Mouse (Mus musculus) olfactory bulb, adult 2 months (tissue): ENCODE measurements at regions not wholly inside any gene's neighbourhood (a gene's known extent, or its start where the extent isn't known, plus 50 kb on each side); places are given as distances from the start of the nearest gene placed in this dataset.

Experiments used
- H3K27ac ChIP-seq: fragments of 200-500 bp; 2 replicates; pipeline ENCODE4 v1.5.1; 2012; ENCODE audit warnings: low read depth, low read length; ENCODE audit not compliant: insufficient read depth
- H3K4me1 ChIP-seq: fragments of 200-500 bp; 2 replicates; pipeline ENCODE4 v1.6.1; 2012; ENCODE audit warnings: low read length; ENCODE audit not compliant: control insufficient read depth, insufficient read depth
- H3K4me3 ChIP-seq: fragments of 200-500 bp; 2 replicates; pipeline ENCODE4 v1.5.1; 2012; ENCODE audit warnings: mild to moderate bottlenecking, low read depth, low read length, moderate library complexity; ENCODE audit not compliant: insufficient read depth
- CTCF ChIP-seq: fragments of 200-500 bp; IDR thresholded peaks from 2 replicates; pipeline ENCODE4 v1.5.1; 2012; ENCODE audit warnings: low read depth, mild to moderate bottlenecking, low read length, moderate library complexity; ENCODE audit not compliant: insufficient read depth
- POLR2A ChIP-seq: fragments of 200-500 bp; IDR thresholded peaks from 2 replicates; pipeline ENCODE4 v1.6.1; 2012; ENCODE audit warnings: mild to moderate bottlenecking, low read depth, low read length, moderate library complexity; ENCODE audit not compliant: insufficient read depth
- WGBS: fragments of 180-500 bp; shearing (Covaris S2); methylation state at CpG from one replicate; pipeline ENCODE4 v1.1.7; 2018; 5-methylcytosine and 5-hydroxymethylcytosine counted together

DNA sequence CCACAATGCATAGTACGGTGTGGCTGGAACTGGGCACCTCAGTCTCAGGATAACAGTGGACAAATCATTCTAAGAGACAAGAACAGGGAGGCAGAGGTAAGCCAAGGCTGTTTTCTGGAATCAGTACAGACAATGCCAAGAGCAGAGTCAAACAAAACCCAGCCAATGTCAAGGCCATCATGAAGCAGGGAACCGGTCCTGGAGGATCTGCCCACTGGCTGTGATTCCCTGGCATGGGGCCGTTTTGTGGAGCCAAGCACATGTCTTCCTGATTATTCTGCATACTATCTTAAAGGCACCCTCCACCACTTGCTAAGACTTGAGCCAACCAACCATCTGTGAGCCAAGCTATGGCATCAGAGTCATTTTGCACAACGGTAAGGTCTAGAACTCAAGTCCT is 222.6 kb downstream of the Sec61b start:
- Histone ChIP-seq H3K4me1 (peaks cover 2% of the 10 kb centered on the region; the same call in 1 of the 2 replicates), H3K4me3 (no peak overlapping the region), H3K27ac (no peak overlapping the region)
- TF ChIP-seq CTCF, result no peak
- no peak for TF ChIP-seq POLR2A
- WGBS, result 63% methylated on average over 4 of the region's 4 CpGs

DNA sequence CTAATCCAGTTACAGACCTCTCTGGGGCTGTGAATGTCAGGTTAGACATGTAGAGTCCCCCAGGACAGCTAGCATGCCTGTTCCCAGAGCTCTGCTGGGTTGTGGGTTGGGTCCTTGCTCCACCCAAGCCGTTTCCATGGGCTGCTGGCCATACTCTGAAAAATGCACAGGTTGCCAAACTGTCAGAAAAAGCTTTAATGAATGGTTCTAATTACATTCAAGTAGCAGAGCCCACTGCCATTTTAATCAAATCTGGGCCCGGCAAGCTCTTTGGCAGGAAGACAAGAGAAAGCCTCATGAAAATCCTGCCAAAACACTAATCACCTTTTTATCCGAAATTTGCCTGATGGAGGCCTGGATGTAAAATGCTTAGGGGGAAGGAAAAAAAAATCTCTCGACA is 224.1 kb downstream of the Sec61b start:
- Histone ChIP-seq H3K4me1 (peaks cover 2% of the 10 kb centered on the region; the same call in 1 of the 2 replicates), H3K4me3 (no peak overlapping the region), H3K27ac (no peak overlapping the region)
- 26% methylated on average over 4 of the region's 4 CpGs for WGBS
- TF ChIP-seq POLR2A (no peak), CTCF (no peak)

DNA sequence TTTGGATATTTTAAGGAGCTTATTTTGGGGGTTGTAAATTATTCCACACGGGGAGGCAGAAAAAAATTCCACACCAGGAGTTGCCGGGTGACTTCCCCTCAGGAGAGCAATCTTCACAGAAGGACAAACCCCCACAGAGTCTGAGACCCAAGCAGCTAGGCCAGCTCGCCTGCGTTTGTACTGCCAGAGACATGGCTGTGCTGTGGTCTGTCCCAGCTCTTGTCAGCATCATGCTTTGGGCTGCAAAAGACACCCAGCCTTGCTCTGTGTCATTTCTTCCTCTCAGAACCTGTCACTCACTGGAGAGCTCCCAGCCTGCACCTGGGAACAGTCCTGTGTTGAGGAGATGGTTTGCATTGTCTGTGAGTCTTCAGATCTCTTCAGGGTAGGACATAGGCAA is 224.5 kb downstream of the Sec61b start:
- H3K4me1 ChIP-seq, result peaks cover 2% of the 10 kb centered on the region; the same call in 1 of the 2 replicates

DNA sequence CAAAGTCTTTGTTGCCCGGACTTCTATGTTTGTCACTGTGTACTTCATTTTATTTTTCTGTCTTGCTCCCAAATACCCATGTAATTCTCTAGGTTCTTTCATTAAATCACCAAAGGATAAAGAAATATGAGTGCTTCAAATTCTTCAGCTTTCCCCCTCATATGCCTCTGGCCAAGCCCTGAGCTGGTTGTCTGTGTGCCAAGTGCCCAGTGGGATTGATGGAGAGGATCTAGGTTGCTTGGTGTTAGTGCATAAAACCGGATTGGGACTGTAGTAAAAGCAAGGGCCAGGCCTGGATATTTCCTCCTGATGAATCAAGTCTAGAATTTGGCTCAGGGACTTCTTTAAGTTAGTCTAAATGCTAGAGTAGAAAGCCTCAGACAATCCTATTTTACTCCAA is 229.0 kb downstream of the Sec61b start:
- WGBS, result 84% methylated on average over 2 of the region's 2 CpGs
- no peak overlapping the region for H3K4me3 ChIP-seq
- TF ChIP-seq POLR2A (no peak), CTCF (no peak)
- no peak overlapping the region for H3K27ac ChIP-seq
- H3K4me1 ChIP-seq, result peaks cover 2% of the 10 kb centered on the region; the same call in 1 of the 2 replicates

More for the DNA sequence above, 224.5 kb downstream of the Sec61b start:
- Histone ChIP-seq H3K4me3 (no peak overlapping the region), H3K27ac (no peak overlapping the region)
- WGBS, result 34% methylated on average over 4 of the region's 4 CpGs
- TF ChIP-seq POLR2A, result no peak
- TF ChIP-seq CTCF, result no peak

DNA sequence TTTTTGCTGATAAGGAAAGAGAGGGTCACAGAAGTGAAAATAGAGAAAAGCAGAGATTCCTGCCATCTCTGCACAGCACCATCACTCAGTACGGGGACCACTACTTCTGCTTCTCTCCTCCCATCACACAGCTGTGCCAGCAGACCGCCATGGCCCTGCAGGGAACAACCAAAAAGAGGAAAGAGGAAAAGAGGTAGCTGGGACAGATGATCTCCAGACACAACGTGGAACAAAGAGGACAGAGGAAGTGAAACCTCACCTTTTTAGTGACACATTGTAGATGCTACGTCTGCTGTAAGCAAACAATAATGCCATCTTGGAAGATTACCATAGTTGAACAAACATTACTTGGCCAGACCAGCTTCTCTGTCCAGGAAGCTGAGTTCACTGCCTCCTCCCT is 230.1 kb downstream of the Sec61b start:
- H3K4me1 ChIP-seq, result no peaks in the 10 kb centered on the region
- TF ChIP-seq POLR2A (no peak), CTCF (no peak)
- no peak overlapping the region for H3K27ac ChIP-seq
- no peak overlapping the region for H3K4me3 ChIP-seq
- 87% methylated on average over 4 of the region's 4 CpGs for WGBS

DNA sequence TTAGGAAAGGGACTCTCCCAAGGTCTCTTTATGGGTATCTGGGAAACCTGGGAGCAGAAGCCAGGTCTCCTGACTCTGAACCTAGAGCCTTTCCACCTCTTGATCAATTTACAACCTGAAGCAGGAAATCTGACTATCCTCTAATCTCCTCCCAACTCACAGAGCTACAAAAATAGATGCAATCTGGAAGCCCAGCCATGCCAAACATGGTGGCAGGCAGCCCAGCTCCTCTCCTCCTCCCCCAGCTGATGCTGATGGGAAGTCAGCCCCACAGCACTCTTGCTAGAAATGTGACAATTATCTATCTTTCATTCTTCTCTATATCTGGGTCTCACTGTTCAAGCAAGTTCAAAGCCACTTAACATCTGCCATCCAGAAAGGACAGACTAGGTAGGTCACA is 233.5 kb downstream of the Sec61b start:
- H3K4me3 ChIP-seq, result no peak overlapping the region
- no peaks in the 10 kb centered on the region for H3K4me1 ChIP-seq
- no peak overlapping the region for H3K27ac ChIP-seq
- TF ChIP-seq POLR2A (no peak), CTCF (no peak)

DNA sequence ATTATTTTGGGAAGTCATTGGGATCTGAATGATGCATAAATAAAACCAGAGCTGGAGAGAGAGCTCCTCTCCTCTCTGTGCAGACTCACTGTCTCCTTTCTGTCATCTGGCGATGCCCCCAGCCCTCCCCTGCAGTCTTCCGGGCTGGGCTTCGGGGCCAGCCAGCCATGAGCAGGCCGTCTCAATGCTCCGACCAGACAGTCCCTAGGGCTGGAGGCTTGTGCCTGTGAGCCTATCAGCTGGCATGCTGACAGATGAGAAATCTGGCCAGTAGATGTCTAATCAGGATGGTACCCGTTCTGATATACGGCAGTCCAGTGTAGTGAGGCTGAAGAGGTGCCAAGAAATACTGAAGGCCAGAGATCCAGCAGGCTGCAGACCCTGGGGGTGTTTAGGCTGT is 238.9 kb downstream of the Sec61b start:
- Histone ChIP-seq H3K27ac (no peak overlapping the region), H3K4me1 (no peaks in the 10 kb centered on the region), H3K4me3 (no peak overlapping the region)
- TF ChIP-seq POLR2A, result no peak
- no peak for TF ChIP-seq CTCF
- WGBS, result 79% methylated on average over 7 of the region's 7 CpGs

DNA sequence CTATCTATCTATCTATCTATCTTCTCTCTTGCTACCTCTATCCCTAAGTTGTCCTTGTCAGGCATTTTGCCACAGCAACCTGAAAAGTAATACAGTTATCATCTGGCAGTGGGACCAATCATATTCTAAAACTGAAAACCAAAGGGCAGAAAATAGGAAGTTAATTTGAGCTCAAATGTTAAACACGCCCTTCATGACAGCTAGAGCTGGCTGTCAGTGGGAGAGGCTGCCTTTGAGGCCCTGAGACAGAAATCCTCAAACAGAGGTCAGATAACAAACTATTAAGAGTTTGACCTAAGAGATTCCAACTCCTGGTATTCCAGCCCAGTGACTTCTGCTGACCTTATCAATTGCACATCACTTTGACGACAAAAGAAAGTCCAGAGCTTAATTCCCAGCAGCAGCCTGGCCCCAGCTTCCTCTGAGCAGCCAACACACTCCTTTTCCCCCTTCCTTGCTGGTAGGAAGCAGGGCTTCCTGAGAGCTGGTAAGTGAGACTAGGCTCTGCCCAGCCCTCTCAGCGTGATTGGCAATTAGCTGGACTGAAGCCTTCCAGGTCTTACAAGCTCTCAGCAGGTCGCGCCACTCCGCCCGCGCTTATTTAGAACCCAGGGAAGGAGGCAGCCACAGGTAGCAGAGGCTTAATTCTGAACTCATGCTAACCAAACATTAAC is 250.0 kb downstream of the Sec61b start:
- H3K27ac ChIP-seq, result no peak overlapping the region
- TF ChIP-seq CTCF (no peak), POLR2A (no peak)
- WGBS, result 26% methylated on average over 8 of the region's 8 CpGs
- H3K4me1 ChIP-seq, result peaks cover 10% of the 10 kb centered on the region
- H3K4me3 ChIP-seq, result no peak overlapping the region

DNA sequence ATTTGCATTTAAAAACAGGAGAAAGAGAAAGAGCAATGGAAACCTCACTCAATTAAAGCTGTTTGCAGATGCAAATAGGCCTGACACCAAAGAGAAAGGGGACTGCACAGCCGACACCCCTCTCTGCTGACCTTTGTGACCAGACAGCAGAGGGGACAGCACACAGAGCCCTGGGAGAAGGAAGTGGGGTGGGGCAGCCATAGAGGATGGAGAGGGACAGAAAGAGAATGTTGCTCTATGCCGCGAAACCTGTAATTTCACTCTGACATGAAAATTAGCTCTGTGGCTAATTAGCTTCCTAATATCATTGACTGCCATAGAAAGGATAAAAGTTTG is 250.5 kb downstream of the Sec61b start:
- peaks cover 10% of the 10 kb centered on the region for H3K4me1 ChIP-seq
- no peak overlapping the region for H3K27ac ChIP-seq
- H3K4me3 ChIP-seq, result no peak overlapping the region
- 21% methylated on average over 3 of the region's 3 CpGs for WGBS
- TF ChIP-seq POLR2A (no peak), CTCF (no peak)

DNA sequence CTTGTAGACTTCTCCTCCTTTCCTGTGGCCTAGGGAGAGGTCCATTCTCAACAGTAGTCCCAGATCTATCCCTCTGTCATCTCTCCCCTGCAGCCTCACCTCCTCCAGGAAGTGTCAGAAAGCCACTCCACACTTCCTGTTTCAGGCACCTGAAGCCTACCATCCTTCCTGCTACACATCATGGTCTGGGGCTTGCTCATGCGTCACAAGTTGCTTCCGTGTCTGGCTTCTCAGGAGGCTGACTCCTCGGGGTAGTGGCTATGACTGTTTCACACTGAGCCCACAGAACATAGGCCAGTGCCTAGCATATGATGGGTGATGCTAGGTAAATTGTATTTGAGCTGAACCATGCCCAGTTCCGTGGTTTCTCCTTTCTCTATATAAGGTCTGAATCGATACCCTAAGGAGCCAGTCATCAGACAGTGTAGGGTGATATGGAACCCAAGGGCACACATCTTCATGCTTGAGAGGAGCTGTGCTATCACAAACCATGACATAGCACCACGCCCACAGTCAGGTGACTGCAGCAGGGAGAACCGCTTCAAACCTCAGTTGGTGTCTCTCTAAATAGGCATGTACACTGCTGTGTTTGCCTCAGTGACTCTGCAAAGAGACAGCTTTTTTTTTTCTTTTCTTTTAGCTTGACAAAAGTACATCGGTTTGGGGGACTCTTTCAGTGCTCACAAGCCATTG is 272.2 kb downstream of the Sec61b start:
- Histone ChIP-seq H3K4me3 (no peak overlapping the region), H3K4me1 (no peaks in the 10 kb centered on the region), H3K27ac (no peak overlapping the region)
- TF ChIP-seq CTCF (no peak), POLR2A (no peak)
- 79% methylated on average over 8 of the region's 8 CpGs for WGBS
